13 mouse cellular contexts compared by ENCODE assay signal in genomic region chr3:128881685-128882444, GRCm38 (mm10).
DNase-seq lines count a peak whose midpoint lies in the region; ATAC-seq and TF ChIP-seq lines count a peak whose summit lies in the region.
"Had no signal": no experiment of that assay in that cellular context is flagged by ENCODE, and none has a peak within 500 bp of the region (broad histone marks: within the 10 kb centered on the region; RNA-seq: fewer than 3 reads in every experiment).

No protein-coding gene starts in this region.

- H3K27me3 ChIP-seq in hindbrain, embryonic 10.5 days (ENCODE audit: insufficient read depth, poor library complexity, severe bottlenecking) = no peaks in the 10 kb centered on the region
- H3K27me3 ChIP-seq in hindbrain, postnatal 0 days (ENCODE audit: insufficient read depth, low read length) = no peaks in the 10 kb centered on the region
- H3K27me3 ChIP-seq in stomach, embryonic 14.5 days (ENCODE audit: control insufficient read depth, insufficient read depth, low read length) = no peaks in the 10 kb centered on the region
- H3K27me3 ChIP-seq in stomach, postnatal 0 days (ENCODE audit: control insufficient read depth, insufficient read depth, low read length) = no peaks in the 10 kb centered on the region
- peaks cover 4% of the 10 kb centered on the region for H3K27me3 ChIP-seq in limb, embryonic 14.5 days (ENCODE audit: control insufficient read depth, insufficient read depth, low read length)
- H3K27me3 ChIP-seq in heart, adult 2 months (ENCODE audit: control insufficient read depth, insufficient read depth, low read length) = no peaks in the 10 kb centered on the region

- no peak overlapping the region for H3K9ac ChIP-seq in hindbrain, postnatal 0 days (replicated peaks; ENCODE audit: low read length)
- no peak overlapping the region for H3K9ac ChIP-seq in stomach, embryonic 14.5 days (replicated peaks; ENCODE audit: low read depth, low read length)
- no peak overlapping the region for H3K9ac ChIP-seq in stomach, postnatal 0 days (ENCODE audit: low read length)
- no peak overlapping the region for H3K9ac ChIP-seq in limb, embryonic 14.5 days (ENCODE audit: low read depth, low read length, severe bottlenecking)
- no peak overlapping the region for H3K9ac ChIP-seq in heart, adult 2 months (ENCODE audit: low read depth, low read length)

- peak; percentile 2 for DNase-seq in hindbrain, embryonic 10.5 days (ENCODE audit: low spot score)
- no peak for DNase-seq in hindbrain, postnatal 0 days (ENCODE audit: low spot score)
- no peak for DNase-seq in stomach, postnatal 0 days (ENCODE audit: low spot score)
- peak; percentile 28 for DNase-seq in limb, embryonic 14.5 days (ENCODE audit: low spot score)
- no peak for DNase-seq in heart, adult 2 months
- no peak for DNase-seq in ovary, postnatal 14 days (ENCODE audit: low spot score)
- DNase-seq: cerebellum, postnatal 36 days; kidney, postnatal 14 days; lung, postnatal 36 days; thymus, postnatal 4 days had no signal

- no peak overlapping the region for H3K4me2 ChIP-seq in hindbrain, postnatal 0 days (ENCODE audit: low read depth, low read length)
- H3K4me2 ChIP-seq in stomach, embryonic 14.5 days (replicated peaks; ENCODE audit: low read depth, low read length) = 0 out of 2 replicates have a peak overlapping the region, but pooled peaks have one; percentile 2
- no peak overlapping the region for H3K4me2 ChIP-seq in stomach, postnatal 0 days (replicated peaks; ENCODE audit: low read depth)
- H3K4me2 ChIP-seq in limb, embryonic 14.5 days (replicated peaks; ENCODE audit: low read depth, low read length, severe bottlenecking) = peak overlapping the region; percentile 22; the same call in 1 of the 2 replicates
- H3K4me2 ChIP-seq: liver, embryonic 11.5 days had no signal

- no peaks in the 10 kb centered on the region for H3K36me3 ChIP-seq in hindbrain, embryonic 10.5 days
- no peaks in the 10 kb centered on the region for H3K36me3 ChIP-seq in hindbrain, postnatal 0 days (ENCODE audit: insufficient read depth, low read length)
- H3K36me3 ChIP-seq in stomach, embryonic 14.5 days (ENCODE audit: control insufficient read depth, insufficient read depth, low read length) = no peaks in the 10 kb centered on the region
- H3K36me3 ChIP-seq in stomach, postnatal 0 days (ENCODE audit: control insufficient read depth, insufficient read depth, low read length) = no peaks in the 10 kb centered on the region
- H3K36me3 ChIP-seq in limb, embryonic 14.5 days (ENCODE audit: control insufficient read depth, insufficient read depth, low read length) = no peaks in the 10 kb centered on the region
- no peaks in the 10 kb centered on the region for H3K36me3 ChIP-seq in heart, adult 2 months (ENCODE audit: control insufficient read depth, insufficient read depth, low read length)

- H3K4me1 ChIP-seq in hindbrain, embryonic 10.5 days (replicated peaks) = 0 out of 2 replicates have a peak, but pooled peaks cover 5% of the 10 kb centered on the region
- no peaks in the 10 kb centered on the region for H3K4me1 ChIP-seq in hindbrain, postnatal 0 days (ENCODE audit: insufficient read depth, low read length)
- H3K4me1 ChIP-seq in stomach, embryonic 14.5 days (ENCODE audit: control insufficient read depth, insufficient read depth, low read length) = 0 out of 2 replicates have a peak, but pooled peaks cover 2% of the 10 kb centered on the region
- no peaks in the 10 kb centered on the region for H3K4me1 ChIP-seq in stomach, postnatal 0 days (replicated peaks; ENCODE audit: control insufficient read depth, insufficient read depth)
- H3K4me1 ChIP-seq in limb, embryonic 14.5 days (ENCODE audit: control insufficient read depth, insufficient read depth, low read length) = peaks cover 7% of the 10 kb centered on the region; the same call in 1 of the 2 replicates
- no peaks in the 10 kb centered on the region for H3K4me1 ChIP-seq in heart, adult 2 months (ENCODE audit: control insufficient read depth, insufficient read depth, low read length)

- ATAC-seq in hindbrain, postnatal 0 days = no peak
- ATAC-seq in stomach, embryonic 14.5 days (ENCODE audit: insufficient number of reproducible peaks, insufficient read depth, low FRiP score, low read depth) = peak; percentile 58; the same call in 1 of the 2 replicates
- ATAC-seq in stomach, postnatal 0 days (ENCODE audit: low FRiP score, low TSS enrichment) = no peak
- peak; percentile 82 for ATAC-seq in limb, embryonic 14.5 days (ENCODE audit: low FRiP score, low read depth)
- ATAC-seq in activated CD4-positive, CD25-positive, alpha-beta regulatory T cell, adult 4 months = no peak

- intact Hi-C loops in heart, adult 2 months (cut with DNase I) = no loop called here

- no peak for TF ChIP-seq CTCF in hindbrain, postnatal 0 days (IDR thresholded peaks at IDR 0.05; ENCODE audit: low read depth)
- TF ChIP-seq CTCF in stomach, postnatal 0 days (IDR thresholded peaks at IDR 0.05; ENCODE audit: low read depth) = no peak
- no peak for TF ChIP-seq CTCF in heart, adult 2 months (IDR thresholded peaks at IDR 0.05)

- no peak overlapping the region for H3K4me3 ChIP-seq in hindbrain, embryonic 10.5 days
- H3K4me3 ChIP-seq in hindbrain, postnatal 0 days (ENCODE audit: low read length) = no peak overlapping the region
- H3K4me3 ChIP-seq in stomach, embryonic 14.5 days (ENCODE audit: low read depth, low read length) = no peak overlapping the region
- H3K4me3 ChIP-seq in stomach, postnatal 0 days (ENCODE audit: low read depth, low read length) = no peak overlapping the region
- H3K4me3 ChIP-seq in limb, embryonic 14.5 days (replicated peaks; ENCODE audit: low read length) = no peak overlapping the region
- H3K4me3 ChIP-seq in heart, adult 2 months = no peak overlapping the region

- no peaks in the 10 kb centered on the region for H3K79me2 ChIP-seq in heart, adult 2 months (replicated peaks; ENCODE audit: control insufficient read depth, insufficient read depth, low read length)

- H3K27ac ChIP-seq in hindbrain, embryonic 10.5 days = no peak overlapping the region
- H3K27ac ChIP-seq in hindbrain, postnatal 0 days = no peak overlapping the region
- no peak overlapping the region for H3K27ac ChIP-seq in stomach, embryonic 14.5 days (ENCODE audit: low read length)
- H3K27ac ChIP-seq in stomach, postnatal 0 days (replicated peaks) = no peak overlapping the region
- H3K27ac ChIP-seq in limb, embryonic 14.5 days (replicated peaks; ENCODE audit: low read depth, low read length) = no peak overlapping the region
- no peak overlapping the region for H3K27ac ChIP-seq in heart, adult 2 months

- no peak for TF ChIP-seq POLR2A in limb, embryonic 14.5 days (IDR thresholded peaks at IDR 0.05; ENCODE audit: borderline replicate concordance, extremely low read depth, insufficient read depth, insufficient read length)
- TF ChIP-seq POLR2A in heart, adult 2 months (IDR thresholded peaks at IDR 0.05; ENCODE audit: insufficient read depth, low read depth, low read length) = no peak

- no peak for TF ChIP-seq EP300 in stomach, postnatal 0 days (optimal IDR thresholded peaks at IDR 0.05)
- TF ChIP-seq EP300 in heart, adult 2 months (IDR thresholded peaks at IDR 0.05; ENCODE audit: insufficient read depth, low read depth, low read length) = no peak

- H3K9me3 ChIP-seq in hindbrain, embryonic 10.5 days = no peaks in the 10 kb centered on the region
- no peaks in the 10 kb centered on the region for H3K9me3 ChIP-seq in hindbrain, postnatal 0 days (ENCODE audit: low read length)
- H3K9me3 ChIP-seq in stomach, embryonic 14.5 days (ENCODE audit: control insufficient read depth, low read depth, low read length) = no peaks in the 10 kb centered on the region
- H3K9me3 ChIP-seq in stomach, postnatal 0 days (ENCODE audit: control insufficient read depth, low read length) = no peaks in the 10 kb centered on the region
- H3K9me3 ChIP-seq in limb, embryonic 14.5 days (ENCODE audit: control insufficient read depth, low read length) = no peaks in the 10 kb centered on the region

- 50% methylated on average over 10 of the region's 10 CpGs for WGBS in hindbrain, embryonic 10.5 days
- 36% methylated on average over 10 of the region's 10 CpGs for WGBS in hindbrain, postnatal 0 days
- 26% methylated on average over 10 of the region's 10 CpGs for WGBS in stomach, embryonic 14.5 days
- 28% methylated on average over 10 of the region's 10 CpGs for WGBS in stomach, postnatal 0 days
- 23% methylated on average over 10 of the region's 10 CpGs for WGBS in limb, embryonic 14.5 days
- 62% methylated on average over 10 of the region's 10 CpGs for WGBS in heart, adult 2 months

Comparison
In these comparisons a context has a peak if more than half of its experiments do, and no peak if none do; other contexts are left out.
1. DNase-seq: peak in hindbrain, embryonic 10.5 days (single experiment) and limb, embryonic 14.5 days (single experiment); none in hindbrain, postnatal 0 days (single experiment), stomach, postnatal 0 days (single experiment), heart, adult 2 months (0 of 2) and ovary, postnatal 14 days (single experiment).
2. ATAC-seq: peak in stomach, embryonic 14.5 days (single experiment) and limb, embryonic 14.5 days (single experiment); none in hindbrain, postnatal 0 days (single experiment), stomach, postnatal 0 days (single experiment) and activated CD4-positive, CD25-positive, alpha-beta regulatory T cell, adult 4 months (single experiment).
3. H3K4me2 ChIP-seq: peak in stomach, embryonic 14.5 days (single experiment) and limb, embryonic 14.5 days (single experiment); none in hindbrain, postnatal 0 days (single experiment) and stomach, postnatal 0 days (single experiment).